Mouse (Mus musculus) heart, embryonic 15.5 days (tissue): Measurements from ENCODE around the gene Pdgfb. TPM values are rescaled to one million over a fixed set of nuclear protein-coding genes. Genes with fewer than 3 reads are reported as not detected.

Experiments used
- ATAC-seq: fragments of 200-750 bp; cut with Nextera tagmentation; replicated peaks from 2 replicates; pipeline ENCODE4 v1.8.0; 2017; ENCODE audit warnings: low read depth, moderate TSS enrichment; ENCODE audit not compliant: insufficient number of reproducible peaks, insufficient read depth, low FRiP score
- H3K27ac ChIP-seq: fragments of 300-500 bp; sonication (generic); 2 replicates; pipeline ENCODE4 v1.5.1; 2015; ENCODE audit warnings: mild to moderate bottlenecking, inconsistent platforms
- H3K27me3 ChIP-seq: fragments of 300-500 bp; sonication (generic); 2 replicates; pipeline ENCODE4 v1.6.1; 2015; ENCODE audit warnings: inconsistent platforms
- H3K36me3 ChIP-seq: fragments of 300-500 bp; sonication (generic); 2 replicates; pipeline ENCODE4 v1.6.1; 2015; ENCODE audit warnings: mild to moderate bottlenecking, inconsistent platforms
- H3K4me1 ChIP-seq: fragments of 300-500 bp; sonication (generic); replicated peaks from 2 replicates; pipeline ENCODE4 v1.6.1; 2015; ENCODE audit warnings: inconsistent platforms
- H3K4me2 ChIP-seq: fragments of 300-500 bp; sonication (generic); 2 replicates; pipeline ENCODE4 v1.6.1; 2015; ENCODE audit warnings: inconsistent platforms, mild to moderate bottlenecking, moderate library complexity
- H3K4me3 ChIP-seq: fragments of 300-500 bp; sonication (generic); 2 replicates; pipeline ENCODE4 v1.5.1; 2015; ENCODE audit warnings: mild to moderate bottlenecking, inconsistent platforms
- H3K9ac ChIP-seq: fragments of 300-500 bp; sonication (generic); 2 replicates; pipeline ENCODE4 v1.6.1; 2015; ENCODE audit warnings: mild to moderate bottlenecking, inconsistent platforms
- H3K9me3 ChIP-seq: fragments of 300-500 bp; sonication (generic); replicated peaks from 2 replicates; pipeline ENCODE4 v1.6.1; 2016; ENCODE audit warnings: inconsistent platforms
- WGBS: fragments of 180-500 bp; shearing (Covaris S2); methylation state at CpG from one replicate; pipeline ENCODE4 v1.1.7; 2015; ENCODE audit warnings: mixed read lengths; 5-methylcytosine and 5-hydroxymethylcytosine counted together
- polyA plus RNA-seq: library from polyadenylated mRNA; unstranded; fragments of >200 nt; fragmentation: Nextera tagmentation; extraction: Ambion mirVana; gene quantifications from 2 replicates; pipeline ENCODE4 v1.2.1, GENCODE M21; 2015

Pdgfb gene
- polyA plus RNA-seq, 1 experiment from 2014 or later: 3.7 TPM

GRCm38 (mm10) chr15:80016563-80017301 lies 2.0 kb upstream of the Pdgfb start:
- peaks cover 57% of the 10 kb centered on the region for H3K27me3 ChIP-seq

DNA sequence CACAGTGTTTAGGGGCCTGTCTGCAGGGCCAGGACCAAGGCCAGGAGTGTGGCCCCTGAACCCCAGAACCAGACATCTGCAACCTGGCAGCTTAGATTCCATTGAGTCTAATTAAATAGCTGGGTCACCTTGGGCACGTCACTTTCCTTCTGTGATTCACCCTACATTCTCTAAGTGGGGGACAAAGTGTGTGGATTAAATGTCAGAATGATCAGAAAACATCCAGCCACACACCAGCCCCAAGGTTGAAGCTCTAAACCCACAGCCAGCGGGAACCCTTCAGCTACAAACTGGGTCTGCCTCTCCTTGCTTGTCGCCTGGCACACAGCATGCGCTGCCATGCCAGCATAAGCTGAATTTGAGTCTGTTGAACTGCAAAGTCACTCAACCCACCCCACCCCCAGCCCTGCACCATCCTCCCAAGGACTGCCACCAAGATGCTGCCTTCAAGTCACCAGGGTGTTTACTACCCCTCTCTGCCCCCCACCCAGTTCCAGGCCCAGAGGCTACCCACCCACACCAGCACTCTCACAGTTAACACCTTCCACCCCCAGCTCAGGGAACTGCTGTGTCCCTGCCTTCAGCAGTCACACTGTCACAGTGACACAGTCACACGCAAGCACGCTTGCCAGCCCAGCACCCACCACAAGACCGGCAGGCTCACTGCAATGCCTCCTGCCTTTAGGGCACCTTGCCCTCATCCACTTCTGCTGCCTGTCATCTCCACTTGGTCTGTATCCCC lies 605 bp upstream of the Pdgfb start:
- Histone ChIP-seq H3K27me3 (peaks cover 67% of the 10 kb centered on the region), H3K9ac (no peak overlapping the region; the same call in 1 of the 2 replicates), H3K4me1 (peaks cover 39% of the 10 kb centered on the region), H3K4me2 (peak overlapping the region; percentile 96), H3K36me3 (no peaks in the 10 kb centered on the region), H3K4me3 (peak overlapping the region; percentile 60), H3K9me3 (no peaks in the 10 kb centered on the region), H3K27ac (no peak overlapping the region)
- no peak for ATAC-seq
- 68% methylated on average over 7 of the region's 7 CpGs for WGBS

More at GRCm38 (mm10) chr15:80016563-80017301, 2.0 kb upstream of the Pdgfb start:
- Histone ChIP-seq H3K4me2 (no peak overlapping the region), H3K9ac (no peak overlapping the region), H3K4me3 (no peak overlapping the region), H3K4me1 (peaks cover 39% of the 10 kb centered on the region), H3K27ac (no peak overlapping the region), H3K36me3 (no peaks in the 10 kb centered on the region), H3K9me3 (no peaks in the 10 kb centered on the region)
- WGBS: 72% methylated on average over 9 of the region's 9 CpGs
- no peak for ATAC-seq

GRCm38 (mm10) chr15:80014031-80014320 lies 801 bp downstream of the Pdgfb start:
- Histone ChIP-seq H3K4me3 (peak overlapping the region; percentile 60), H3K36me3 (no peaks in the 10 kb centered on the region), H3K4me1 (peaks cover 40% of the 10 kb centered on the region), H3K27me3 (peaks cover 73% of the 10 kb centered on the region), H3K4me2 (peak overlapping the region; percentile 96), H3K9ac (peak overlapping the region; percentile 72), H3K9me3 (no peaks in the 10 kb centered on the region), H3K27ac (peak overlapping the region; percentile 62)
- ATAC-seq: no peak
- under 1% methylated on average over 32 of the region's 37 CpGs for WGBS

GRCm38 (mm10) chr15:80013256-80014030 lies 1.3 kb downstream of the Pdgfb start:
- peaks cover 40% of the 10 kb centered on the region for H3K4me1 ChIP-seq
- no peaks in the 10 kb centered on the region for H3K9me3 ChIP-seq
- peak overlapping the region; percentile 60 for H3K4me3 ChIP-seq
- H3K27me3 ChIP-seq: peaks cover 73% of the 10 kb centered on the region
- peak overlapping the region; percentile 96 for H3K4me2 ChIP-seq
- no peak for ATAC-seq
- peak overlapping the region; percentile 62 for H3K27ac ChIP-seq
- peak overlapping the region; percentile 72 for H3K9ac ChIP-seq
- no peaks in the 10 kb centered on the region for H3K36me3 ChIP-seq
- WGBS: 3% methylated on average over 25 of the region's 36 CpGs

DNA sequence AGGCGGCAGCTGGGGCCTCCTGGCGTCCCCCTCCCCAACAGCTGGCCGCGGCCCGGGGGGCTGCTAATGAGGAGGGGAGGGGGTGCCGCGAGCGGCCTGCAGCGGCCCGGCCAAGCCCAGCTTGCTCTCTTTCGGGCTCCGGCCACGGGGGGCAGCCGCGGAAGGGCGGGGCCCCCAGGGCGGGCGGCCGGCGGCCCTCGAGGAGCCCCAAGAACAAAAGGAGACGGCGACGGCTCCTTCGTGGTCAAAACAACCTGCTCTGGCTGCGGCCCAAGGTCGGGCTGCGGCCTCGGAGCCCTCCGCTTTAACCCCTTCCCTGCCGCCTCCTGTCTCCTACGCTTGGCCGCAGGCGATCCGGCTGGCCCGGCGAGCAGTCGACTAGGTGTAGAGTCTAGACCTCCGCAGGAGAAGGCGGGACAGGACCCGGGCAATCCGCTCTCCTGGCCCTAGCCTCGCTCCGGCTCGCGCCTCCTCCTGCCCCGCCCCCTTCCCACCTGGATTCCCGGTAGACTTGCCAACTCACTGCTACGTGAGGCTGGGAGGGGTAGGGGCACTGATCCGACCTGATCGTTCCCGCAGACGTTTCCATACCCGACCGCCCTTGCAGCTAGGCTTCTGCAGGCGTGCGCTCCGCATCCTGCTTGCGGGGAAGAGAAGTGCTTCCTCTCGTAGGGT lies 2.1 kb downstream of the Pdgfb start:
- Histone ChIP-seq H3K4me2 (peak overlapping the region; percentile 96), H3K27me3 (peaks cover 78% of the 10 kb centered on the region), H3K9me3 (no peaks in the 10 kb centered on the region), H3K4me1 (peaks cover 40% of the 10 kb centered on the region), H3K36me3 (no peaks in the 10 kb centered on the region), H3K4me3 (peak overlapping the region; percentile 60), H3K27ac (peak overlapping the region; percentile 29), H3K9ac (peak overlapping the region; percentile 72)
- ATAC-seq: peak; percentile 14; the same call in 1 of the 2 replicates
- WGBS: under 1% methylated on average over 54 of the region's 60 CpGs

- no peak for ATAC-seq
- peaks cover 72% of the 10 kb centered on the region for H3K27me3 ChIP-seq
- peak overlapping the region; percentile 60 for H3K4me3 ChIP-seq
- H3K4me2 ChIP-seq: peak overlapping the region; percentile 96
- H3K36me3 ChIP-seq: no peaks in the 10 kb centered on the region
- H3K9ac ChIP-seq: peak overlapping the region; percentile 72
- peak overlapping the region; percentile 29 for H3K27ac ChIP-seq
- H3K9me3 ChIP-seq: no peaks in the 10 kb centered on the region
- WGBS: 5% methylated on average over 39 of the region's 56 CpGs
- peaks cover 42% of the 10 kb centered on the region for H3K4me1 ChIP-seq
These were observed 2.8 kb downstream of the Pdgfb start for GRCm38 (mm10) chr15:80011778-80012526.

- peak overlapping the region; percentile 96 for H3K4me2 ChIP-seq
- H3K9me3 ChIP-seq: no peaks in the 10 kb centered on the region
- H3K4me1 ChIP-seq: peaks cover 50% of the 10 kb centered on the region
- H3K27me3 ChIP-seq: peaks cover 65% of the 10 kb centered on the region
- no peaks in the 10 kb centered on the region for H3K36me3 ChIP-seq
- ATAC-seq: no peak
- peak overlapping the region; percentile 60 for H3K4me3 ChIP-seq
- 34% methylated on average over 6 of the region's 6 CpGs for WGBS
- no peak overlapping the region for H3K9ac ChIP-seq
- no peak overlapping the region for H3K27ac ChIP-seq
These were observed 3.6 kb downstream of the Pdgfb start for GRCm38 (mm10) chr15:80011194-80011593.

- Histone ChIP-seq H3K9ac (no peak overlapping the region), H3K27ac (no peak overlapping the region), H3K4me2 (peak overlapping the region; percentile 44), H3K4me3 (peak overlapping the region; percentile 60), H3K36me3 (no peaks in the 10 kb centered on the region), H3K4me1 (peaks cover 57% of the 10 kb centered on the region), H3K27me3 (peaks cover 55% of the 10 kb centered on the region), H3K9me3 (no peaks in the 10 kb centered on the region)
- WGBS: 37% methylated on average over 7 of the region's 7 CpGs
- ATAC-seq: no peak
These were observed 4.6 kb downstream of the Pdgfb start for GRCm38 (mm10) chr15:80010182-80010558.

GRCm38 (mm10) chr15:80009421-80010181 lies 5.2 kb downstream of the Pdgfb start:
- ATAC-seq: no peak
- Histone ChIP-seq H3K27ac (no peak overlapping the region), H3K27me3 (peaks cover 49% of the 10 kb centered on the region), H3K4me2 (peak overlapping the region; percentile 44), H3K36me3 (no peaks in the 10 kb centered on the region), H3K9ac (no peak overlapping the region), H3K9me3 (no peaks in the 10 kb centered on the region), H3K4me1 (peaks cover 57% of the 10 kb centered on the region), H3K4me3 (no peak overlapping the region)
- WGBS: 50% methylated on average over 12 of the region's 12 CpGs

DNA sequence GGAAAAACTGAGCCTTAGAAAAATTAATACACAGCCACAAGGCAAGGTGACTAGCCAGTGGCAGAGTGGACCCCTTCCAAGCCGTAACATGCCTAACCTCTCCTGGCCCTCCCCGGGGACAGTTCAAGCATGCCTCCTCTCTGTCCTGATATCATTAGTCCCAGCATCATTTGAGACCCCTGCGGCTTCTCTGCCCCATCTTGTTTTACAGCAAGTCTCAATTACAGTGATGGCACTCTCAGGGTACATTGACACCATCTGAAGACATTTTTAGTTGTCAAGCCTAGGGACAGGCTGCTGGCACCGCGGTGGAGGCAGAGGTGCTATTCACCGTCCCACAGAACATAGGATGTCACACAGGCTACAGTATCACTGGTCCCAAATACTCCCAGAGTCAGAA lies 6.3 kb downstream of the Pdgfb start:
- no peaks in the 10 kb centered on the region for H3K36me3 ChIP-seq
- H3K27ac ChIP-seq: no peak overlapping the region
- H3K9ac ChIP-seq: no peak overlapping the region
- H3K4me1 ChIP-seq: peaks cover 57% of the 10 kb centered on the region
- no peak for ATAC-seq
- H3K4me2 ChIP-seq: no peak overlapping the region
- H3K9me3 ChIP-seq: no peaks in the 10 kb centered on the region
- H3K4me3 ChIP-seq: no peak overlapping the region
- peaks cover 38% of the 10 kb centered on the region for H3K27me3 ChIP-seq
- 88% methylated on average over 6 of the region's 6 CpGs for WGBS
